Mouse (Mus musculus) heart, postnatal 0 days (tissue): ENCODE results near the gene Tox2.

Experiments
- CTCF ChIP-seq: IDR thresholded peaks from 2 replicates; pipeline ENCODE4 v1.5.1; 2016; ENCODE audit warnings: antibody characterized with exemption, control low read depth, low read depth
- EP300 ChIP-seq: IDR thresholded peaks from 2 replicates; pipeline ENCODE4 v1.6.1; 2016; ENCODE audit warnings: antibody characterized with exemption, low read depth

- TF ChIP-seq CTCF = peak; percentile 14; the same call in 1 of the 2 replicates
- no peak for TF ChIP-seq EP300
These were observed 107.3 kb downstream of the Tox2 start for GRCm38 (mm10) chr2:163310163-163310688.
